Mouse (Mus musculus): ENCODE measurements around the gene Smim17.
"Not testable (repeated sequence)": the region's sequence is repeated elsewhere in the genome, so short reads cannot be mapped to it uniquely, and the experiment has no call there.

Smim17 gene

DNA sequence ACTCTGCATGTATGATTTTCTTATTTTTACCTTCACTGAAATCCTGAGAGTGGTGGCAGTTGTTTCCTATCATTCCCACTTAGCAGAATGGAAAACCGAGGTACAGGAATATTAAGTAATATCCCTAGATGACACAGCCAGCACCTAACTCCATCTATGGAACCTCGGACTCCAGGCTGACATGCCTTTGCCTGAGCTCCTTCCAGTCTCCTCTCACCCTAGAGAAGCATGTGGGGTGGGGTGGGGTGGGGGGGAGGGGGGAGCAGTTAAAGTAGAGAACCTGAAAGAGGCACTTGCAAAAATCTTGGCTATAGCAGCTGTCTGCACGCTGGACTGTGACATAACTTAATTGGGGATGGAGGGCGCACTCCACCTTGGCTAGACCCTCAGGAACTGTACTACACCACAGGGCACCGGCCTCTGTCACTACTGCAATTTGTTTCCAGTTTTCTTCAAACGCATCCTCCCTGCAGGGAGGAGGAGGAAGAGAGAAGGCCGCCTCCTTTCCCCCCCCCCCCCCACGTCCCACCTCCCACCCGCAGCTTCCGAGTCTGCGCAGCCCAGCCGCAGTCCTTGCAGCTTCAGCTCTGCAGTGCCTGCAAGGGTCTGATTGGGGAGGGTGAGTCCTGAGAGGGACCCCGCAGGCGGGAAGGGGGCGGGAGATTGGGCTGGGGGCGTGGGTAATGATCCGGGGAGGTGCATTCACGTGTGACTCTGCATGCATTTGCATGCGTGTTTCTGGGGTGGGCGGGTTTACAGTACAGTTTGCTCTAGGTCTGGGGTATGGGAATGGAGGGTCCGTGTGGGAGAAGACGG, 16.3 kb downstream of the Smim17 start:
- peak; percentile 40 for DNase-seq (ENCODE audit: low read depth, low spot score)

DNA sequence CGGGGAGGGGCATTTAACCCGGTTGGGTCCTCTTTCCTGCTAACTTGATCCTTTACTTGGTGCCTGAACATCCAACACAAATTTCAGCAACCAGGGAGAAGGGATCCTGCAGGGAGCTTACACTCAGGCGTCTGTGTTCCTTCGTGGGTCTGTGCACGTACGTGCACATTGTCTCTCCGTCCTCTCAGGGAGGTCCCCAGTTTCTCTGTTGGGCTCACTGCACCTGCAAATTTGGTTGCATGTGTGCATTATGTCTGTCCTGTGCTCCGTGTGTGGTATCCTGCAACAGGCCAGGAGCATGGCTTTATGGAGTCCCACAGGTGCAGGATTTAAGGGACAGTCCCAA, 16.9 kb downstream of the Smim17 start:
- DNase-seq (ENCODE audit: low read depth, low spot score), result no peak

DNA sequence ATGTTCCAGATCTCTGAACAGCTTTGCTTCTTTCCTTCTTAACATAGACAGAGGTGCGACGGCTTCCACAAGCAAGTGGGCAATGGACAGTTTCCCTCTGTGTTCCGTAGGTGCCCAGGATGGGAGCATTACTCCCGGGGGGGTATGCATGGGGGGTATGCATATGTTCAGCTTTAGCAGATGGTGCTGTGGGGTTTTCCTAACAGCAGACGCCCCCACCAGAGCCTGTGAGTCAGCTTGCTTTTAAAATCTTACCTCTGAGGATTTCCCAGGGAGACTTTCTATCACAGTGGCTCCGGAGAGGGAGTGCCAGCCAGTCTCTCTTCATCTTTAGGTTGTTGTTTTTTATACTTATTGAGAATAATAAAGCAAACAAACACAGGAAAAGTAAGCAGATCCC, 21.4 kb downstream of the Smim17 start:
- no peak for DNase-seq (ENCODE audit: low read depth, low spot score)

DNA sequence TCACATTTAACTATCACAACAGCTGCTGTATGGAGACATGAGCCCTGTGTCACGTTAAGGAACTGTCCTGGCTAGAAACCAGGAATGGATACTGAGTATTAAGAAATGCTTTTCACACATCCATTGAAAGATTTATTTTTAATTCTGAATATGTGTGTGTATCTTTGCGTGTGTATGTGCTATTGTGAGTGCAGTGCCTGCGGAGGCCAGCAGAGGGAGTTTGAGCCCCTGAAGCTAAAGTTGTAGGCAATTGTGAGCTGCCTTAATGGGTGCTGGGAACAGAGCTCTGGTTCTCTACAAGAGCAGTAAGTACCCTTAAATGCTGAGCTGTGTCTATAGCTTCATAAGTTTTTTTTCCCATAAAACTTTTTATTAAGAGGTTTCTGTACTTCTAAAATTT, 30.9 kb downstream of the Smim17 start:
- DNase-seq (ENCODE audit: low read depth, low spot score), result no peak

DNA sequence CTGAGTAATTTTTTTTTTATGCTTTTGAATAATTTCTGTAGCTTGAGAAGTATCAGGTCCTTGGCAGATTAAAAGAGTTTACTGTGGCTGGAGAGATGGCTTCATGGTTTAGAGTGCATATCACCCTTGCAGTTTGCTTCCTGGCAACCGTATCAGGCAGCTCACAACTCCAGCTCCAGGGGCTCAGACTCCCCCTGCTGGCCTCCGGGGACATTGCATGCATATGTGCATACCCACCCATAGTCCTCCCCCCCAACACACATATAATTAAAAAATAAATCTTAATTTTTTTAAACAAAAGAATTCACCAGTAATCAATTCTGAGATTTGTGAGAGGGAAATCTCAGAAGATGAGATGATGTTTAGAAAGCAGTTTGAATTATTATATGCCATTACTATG, 31.8 kb downstream of the Smim17 start:
- no peak for DNase-seq (ENCODE audit: low read depth, low spot score)

DNA sequence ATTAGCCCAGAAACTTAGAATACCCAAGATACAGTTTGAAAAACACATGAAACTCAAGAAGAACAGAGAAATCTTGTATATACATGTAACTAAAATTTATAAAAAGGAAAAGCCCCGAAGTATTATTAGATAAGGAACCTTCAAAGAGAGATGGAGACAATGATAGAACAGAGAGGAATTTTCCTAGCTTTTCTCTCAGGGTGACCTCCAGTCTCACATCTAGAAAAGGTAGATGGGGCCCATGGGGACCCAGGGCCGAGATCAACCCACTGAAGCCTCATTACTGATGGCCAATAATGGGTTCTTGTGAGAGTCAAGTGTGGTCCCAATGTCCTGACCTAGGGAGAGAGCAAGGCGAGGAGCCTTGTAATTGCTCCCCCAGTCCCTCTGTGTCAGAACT, 39.9 kb downstream of the Smim17 start, which contains the start of gene Olfr1344:
Olfr1344 (plus strand) TSS at position 301 of the 400 bp plus-strand sequence.
- no peak for DNase-seq (ENCODE audit: low read depth, low spot score)

DNA sequence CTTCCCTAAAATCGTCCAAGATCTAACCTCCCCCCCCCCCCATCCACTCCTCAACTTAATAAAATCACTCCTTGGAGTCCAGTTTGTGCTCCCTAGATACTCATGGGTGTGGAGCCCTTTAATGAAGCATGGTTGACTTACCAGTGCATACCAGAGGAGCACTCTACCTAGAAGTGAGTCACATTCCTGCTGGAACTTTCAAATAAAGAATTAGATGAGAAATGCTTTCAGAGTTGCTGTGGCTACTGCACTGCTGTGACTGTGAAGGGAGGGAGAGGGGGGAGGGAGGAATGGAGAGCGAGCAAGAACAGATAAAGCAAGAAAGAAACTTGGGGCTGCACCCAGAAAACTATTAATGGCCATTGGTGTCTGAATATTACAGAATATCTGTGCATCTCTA, 42.7 kb downstream of the Smim17 start:
- no peak for DNase-seq (ENCODE audit: low read depth, low spot score)

DNA sequence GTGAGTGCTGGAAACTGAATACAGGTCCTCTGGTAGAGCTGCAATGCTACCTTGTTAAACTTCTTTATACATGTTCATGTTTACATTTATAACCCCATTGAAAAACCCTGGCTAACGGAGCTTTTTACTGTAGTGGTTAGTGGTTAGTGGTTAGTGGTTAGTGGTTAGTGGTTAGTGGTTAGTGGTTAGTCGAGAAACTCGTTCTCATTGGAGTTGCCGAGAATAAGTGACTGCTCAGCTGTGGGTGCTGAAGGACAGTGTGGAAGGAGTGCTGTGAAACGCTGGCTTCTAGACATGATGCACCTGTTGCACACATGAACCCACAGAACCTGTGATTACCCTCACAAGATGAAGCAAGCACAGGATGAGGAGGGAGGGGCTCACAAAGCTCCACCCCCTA, 49.3 kb downstream of the Smim17 start:
- DNase-seq (ENCODE audit: low read depth, low spot score), result no peak

DNA sequence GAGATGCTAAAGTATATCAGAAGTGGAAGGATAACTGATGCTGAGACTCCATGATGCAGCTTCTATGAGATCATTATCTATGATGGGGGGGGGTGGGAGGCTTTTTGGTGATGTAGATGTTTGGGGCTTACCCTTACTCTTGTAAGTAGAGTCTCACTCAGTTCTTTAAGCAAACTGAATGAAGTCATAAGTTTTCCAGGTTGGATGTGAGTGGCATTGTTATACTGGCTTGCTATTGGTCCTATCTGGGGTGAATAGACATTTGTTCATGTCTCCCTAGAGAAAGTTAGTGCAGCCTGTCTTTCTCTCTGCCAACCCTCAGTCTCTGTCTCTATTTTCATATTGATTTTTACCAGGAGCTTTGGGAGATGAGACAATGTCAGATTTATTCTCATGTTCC, 57.4 kb downstream of the Smim17 start, which contains the start of gene Olfr1336:
Olfr1336 (plus strand) TSS at position 301 of the 400 bp plus-strand sequence.
- no peak for DNase-seq (ENCODE audit: low read depth, low spot score)

DNA sequence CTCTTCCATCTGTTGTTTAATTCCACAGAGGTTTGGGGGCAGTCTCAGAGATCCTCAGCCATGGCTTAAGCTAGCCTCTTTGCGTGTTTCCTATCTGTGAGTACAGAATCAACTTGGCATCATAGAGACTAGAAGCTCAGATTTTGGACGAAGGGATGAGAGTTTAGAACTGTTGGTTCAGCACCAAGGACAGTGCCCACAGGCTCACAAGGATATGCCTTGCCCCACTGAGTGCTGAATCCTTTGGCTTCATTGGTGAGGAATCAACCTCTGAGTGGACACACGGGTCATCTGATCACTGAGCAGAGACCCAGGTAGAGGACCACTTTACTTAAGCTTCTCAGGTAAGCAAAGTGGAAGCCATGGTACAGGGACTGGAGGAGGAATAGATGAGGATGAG, 57.9 kb downstream of the Smim17 start:
- DNase-seq (ENCODE audit: low read depth, low spot score), result no peak

DNA sequence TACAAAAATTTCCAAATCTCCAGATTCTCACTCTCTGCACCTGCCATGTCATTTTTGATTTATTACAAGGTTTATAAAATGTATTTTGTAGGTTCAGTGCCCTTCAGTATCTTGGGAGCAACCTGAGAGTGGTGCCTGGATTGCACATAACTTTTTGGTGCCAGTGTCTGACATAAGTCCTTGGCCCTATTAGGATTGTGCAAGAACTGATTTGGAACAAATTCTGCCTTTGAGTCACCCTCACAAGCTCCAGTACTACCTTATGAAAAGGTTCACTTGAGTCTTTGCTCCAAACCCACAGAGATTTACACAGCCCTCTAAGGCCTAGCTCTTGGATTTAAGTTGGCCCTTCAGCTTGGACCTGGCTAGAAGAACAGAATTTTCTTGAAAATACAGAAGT, 68.4 kb downstream of the Smim17 start, which contains the start of gene Olfr1346:
Olfr1346 (plus strand) TSS at position 151 of the 400 bp plus-strand sequence.
- DNase-seq (ENCODE audit: low read depth, low spot score), result no peak

DNA sequence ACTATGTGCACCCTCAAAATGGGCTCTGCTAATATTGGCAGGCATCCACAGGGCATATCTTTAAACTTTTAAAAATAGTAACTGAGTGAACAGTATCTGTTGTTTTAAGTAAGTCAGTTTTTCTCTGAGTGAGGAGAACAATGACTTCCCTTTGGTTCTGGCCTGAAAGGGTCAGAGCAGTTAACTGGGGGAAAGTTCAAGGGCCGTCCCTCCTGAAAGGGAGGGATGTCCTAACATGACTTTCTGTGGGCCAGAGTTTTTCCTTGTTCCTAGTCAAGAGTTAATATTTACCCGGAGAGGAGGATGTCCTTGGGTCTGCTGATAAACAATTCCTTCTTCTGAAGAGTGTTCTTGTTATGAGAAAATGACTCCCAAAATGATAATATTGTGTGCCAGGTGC, 79.1 kb downstream of the Smim17 start:
- not testable (repeated sequence) for DNase-seq (ENCODE audit: low read depth, low spot score)

Measured in brain, embryonic 18.5 days (tissue).